8 mouse cellular contexts compared by ENCODE assay signal in the genomic region with DNA sequence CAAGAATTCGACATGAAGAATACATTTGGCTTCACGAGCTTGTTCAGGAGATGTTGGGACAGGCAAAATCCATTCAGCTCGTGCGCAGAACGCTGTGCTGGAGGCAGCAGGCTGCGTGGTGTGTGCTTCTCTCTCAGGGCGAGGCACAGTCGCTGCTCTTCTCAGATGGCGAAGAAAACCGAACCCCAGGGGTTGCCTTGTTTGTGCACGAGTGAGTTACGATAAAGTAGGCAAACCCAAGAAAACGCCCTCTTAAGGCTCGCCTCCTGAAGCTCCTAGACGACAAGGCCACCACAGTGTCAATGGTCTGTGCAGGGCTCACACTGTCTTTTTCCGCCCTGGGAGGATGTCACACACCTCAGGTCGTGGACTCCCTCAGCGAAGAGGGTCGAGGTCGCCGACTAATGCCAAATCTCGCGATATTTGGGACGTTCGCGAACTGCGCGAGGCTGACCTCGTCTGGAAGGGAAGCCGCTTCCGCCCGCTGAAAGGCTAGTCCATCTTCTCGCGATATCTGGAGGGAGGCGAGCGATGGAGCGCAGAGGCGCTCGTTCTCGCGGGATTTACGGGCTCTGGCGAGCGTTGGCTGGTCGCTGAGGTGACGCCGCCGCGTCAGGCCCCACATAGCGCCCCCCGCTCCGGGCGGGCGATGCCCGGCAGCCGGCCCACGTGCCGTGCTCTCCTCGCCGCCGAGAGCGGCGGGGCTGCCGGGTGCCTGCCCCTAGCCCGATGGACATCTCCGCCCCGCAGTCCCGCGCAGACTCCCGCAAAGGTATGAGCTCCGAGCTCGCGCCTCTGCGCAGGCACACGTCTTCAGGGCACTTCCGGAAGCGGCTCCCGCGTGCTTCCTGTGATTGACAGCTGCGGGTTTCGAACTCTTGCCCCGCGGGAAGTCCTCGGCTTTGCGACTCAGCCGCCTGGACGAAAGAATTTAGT. TPM values are rescaled to one million over a fixed set of nuclear protein-coding genes. Genes with fewer than 3 reads are reported as not detected.
DNase-seq lines count a peak whose midpoint lies in the region; ATAC-seq and TF ChIP-seq lines count a peak whose summit lies in the region.

A gene (plus strand): TSS at position 495 of the 936 bp plus-strand sequence.

- TF ChIP-seq CTCF in CH12.LX (conservative IDR thresholded peaks at IDR 0.05 in 1 of 2, IDR thresholded peaks at IDR 0.05 in 1 of 2; ENCODE audit: low read depth in 2 of 2, low read length in 2 of 2) = no peak

- H3K9ac ChIP-seq in CH12.LX (ENCODE audit: insufficient read depth, low read depth) = peak within 1 kb of the TSS; percentile 96
- H3K9ac ChIP-seq in forebrain, embryonic 11.5 days (ENCODE audit: low read length) = peak within 1 kb of the TSS; percentile 86
- peak within 1 kb of the TSS; percentile 86 for H3K9ac ChIP-seq in heart, embryonic 16.5 days (ENCODE audit: low read length)
- H3K9ac ChIP-seq in liver, embryonic 15.5 days = peak within 1 kb of the TSS; percentile 86
- peak within 1 kb of the TSS; percentile 80 for H3K9ac ChIP-seq in neural tube, embryonic 12.5 days

- no peaks in the 10 kb centered on the region for H3K9me3 ChIP-seq in CH12.LX (replicated peaks; ENCODE audit: low read length)
- H3K9me3 ChIP-seq in forebrain, embryonic 11.5 days (ENCODE audit: control insufficient read depth, low read length) = no peaks in the 10 kb centered on the region
- no peaks in the 10 kb centered on the region for H3K9me3 ChIP-seq in heart, embryonic 16.5 days (replicated peaks; ENCODE audit: control insufficient read depth, low read length)
- no peaks in the 10 kb centered on the region for H3K9me3 ChIP-seq in liver, embryonic 15.5 days (replicated peaks)
- H3K9me3 ChIP-seq in neural tube, embryonic 12.5 days = no peaks in the 10 kb centered on the region

- peaks cover 24% of the 10 kb centered on the region for H3K79me2 ChIP-seq in CH12.LX (replicated peaks; ENCODE audit: control insufficient read depth, extremely low read depth, insufficient read depth, poor library complexity, severe bottlenecking)

- H3K4me2 ChIP-seq in CH12.LX (ENCODE audit: insufficient read depth, low read depth, poor library complexity, severe bottlenecking) = peak within 1 kb of the TSS; percentile 96
- H3K4me2 ChIP-seq in forebrain, embryonic 11.5 days (ENCODE audit: low read depth, low read length, severe bottlenecking) = peak within 1 kb of the TSS; percentile 80
- peak within 1 kb of the TSS; percentile 94 for H3K4me2 ChIP-seq in heart, embryonic 16.5 days (ENCODE audit: low read depth, low read length)
- H3K4me2 ChIP-seq in liver, embryonic 15.5 days = peak within 1 kb of the TSS; percentile 89
- H3K4me2 ChIP-seq in neural tube, embryonic 12.5 days (replicated peaks) = peak within 1 kb of the TSS; percentile 66

- peaks cover 0 to 17% of the 10 kb centered on the region in 2 experiments for H3K36me3 ChIP-seq in CH12.LX (replicated peaks in 1 of 2; ENCODE audit: control insufficient read depth in 1 of 2, insufficient read depth in 1 of 2, low read length in 1 of 2)
- no peaks in the 10 kb centered on the region for H3K36me3 ChIP-seq in forebrain, embryonic 11.5 days (ENCODE audit: control insufficient read depth, insufficient read depth, low read length)
- no peaks in the 10 kb centered on the region for H3K36me3 ChIP-seq in heart, embryonic 16.5 days (ENCODE audit: control insufficient read depth, insufficient read depth)
- H3K36me3 ChIP-seq in liver, embryonic 15.5 days (replicated peaks) = no peaks in the 10 kb centered on the region
- H3K36me3 ChIP-seq in neural tube, embryonic 12.5 days = no peaks in the 10 kb centered on the region

- no peak; the same call in 1 of the 2 replicates for TF ChIP-seq RAD21 in CH12.LX (IDR thresholded peaks at IDR 0.05; ENCODE audit: low read depth, low read length)

- peaks cover 11 to 49% of the 10 kb centered on the region in 2 experiments; a peak in 3 of 4 replicates for H3K4me1 ChIP-seq in CH12.LX (ENCODE audit: control insufficient read depth in 1 of 2, insufficient read depth in 2 of 2)
- H3K4me1 ChIP-seq in forebrain, embryonic 11.5 days (replicated peaks; ENCODE audit: control insufficient read depth, insufficient read depth, low read length) = peaks cover 3% of the 10 kb centered on the region; the same call in 1 of the 2 replicates
- peaks cover 10% of the 10 kb centered on the region for H3K4me1 ChIP-seq in heart, embryonic 16.5 days (ENCODE audit: control insufficient read depth, insufficient read depth, low read length)
- peaks cover 21% of the 10 kb centered on the region for H3K4me1 ChIP-seq in liver, embryonic 15.5 days (replicated peaks)
- H3K4me1 ChIP-seq in neural tube, embryonic 12.5 days = no peaks in the 10 kb centered on the region

- ATAC-seq in forebrain, embryonic 11.5 days (replicated peaks; ENCODE audit: low FRiP score) = peak; percentile 99
- ATAC-seq in heart, embryonic 16.5 days (replicated peaks; ENCODE audit: extremely low read depth, insufficient read depth, low FRiP score) = peak; percentile 100
- peak; percentile 94 for ATAC-seq in liver, embryonic 15.5 days (ENCODE audit: insufficient read depth)
- ATAC-seq in neural tube, embryonic 12.5 days (ENCODE audit: low FRiP score, low read depth) = peak; percentile 99

- TF ChIP-seq EP300 in CH12.LX (IDR thresholded peaks at IDR 0.05; ENCODE audit: low read length) = no peak

- peak; percentile 99 for DNase-seq in CH12.LX (ENCODE audit: extremely low read depth)
- DNase-seq in c-Kit-positive CD71-positive TER-119-negative erythroid progenitor cells, embryonic 14.5 days (ENCODE audit: low read depth) = peak; percentile 99
- peak; percentile 99 for DNase-seq in forebrain, embryonic 11.5 days (ENCODE audit: low spot score)
- DNase-seq in kidney, postnatal 36 days = peak; percentile 99
- peak; percentile 98 for DNase-seq in telencephalon, adult 2 months (ENCODE audit: low read depth, low spot score)

- 1% methylated on average over 79 of the region's 87 CpGs for WGBS in forebrain, embryonic 11.5 days
- under 1% methylated on average over 87 of the region's 87 CpGs for WGBS in heart, embryonic 16.5 days
- under 1% methylated on average over 87 of the region's 87 CpGs for WGBS in liver, embryonic 15.5 days (ENCODE audit: insufficient replicate concordance)
- under 1% methylated on average over 86 of the region's 87 CpGs for WGBS in neural tube, embryonic 12.5 days

- no peaks in the 10 kb centered on the region for H3K27me3 ChIP-seq in CH12.LX (replicated peaks)
- H3K27me3 ChIP-seq in forebrain, embryonic 11.5 days (ENCODE audit: control insufficient read depth, insufficient read depth, low read length) = no peaks in the 10 kb centered on the region
- H3K27me3 ChIP-seq in heart, embryonic 16.5 days (ENCODE audit: control insufficient read depth, insufficient read depth, low read length) = no peaks in the 10 kb centered on the region
- no peaks in the 10 kb centered on the region for H3K27me3 ChIP-seq in liver, embryonic 15.5 days
- no peaks in the 10 kb centered on the region for H3K27me3 ChIP-seq in neural tube, embryonic 12.5 days (replicated peaks)

- peak within 1 kb of the TSS; percentile 64 to 72 (median 71) for H3K4me3 ChIP-seq in CH12.LX (replicated peaks in 1 of 3; ENCODE audit: low read depth in 2 of 3, low read length in 2 of 3, poor library complexity in 1 of 3)
- peak within 1 kb of the TSS; percentile 62 for H3K4me3 ChIP-seq in forebrain, embryonic 11.5 days (ENCODE audit: low read depth, low read length)
- H3K4me3 ChIP-seq in heart, embryonic 16.5 days (ENCODE audit: low read length) = peak within 1 kb of the TSS; percentile 79
- H3K4me3 ChIP-seq in liver, embryonic 15.5 days (replicated peaks) = peak within 1 kb of the TSS; percentile 85
- peak within 1 kb of the TSS; percentile 59 for H3K4me3 ChIP-seq in neural tube, embryonic 12.5 days

- peak within 1 kb of the TSS; percentile 81 for H3K27ac ChIP-seq in CH12.LX (ENCODE audit: insufficient read depth, low read depth)
- H3K27ac ChIP-seq in forebrain, embryonic 11.5 days (ENCODE audit: low read depth, low read length) = peak within 1 kb of the TSS; percentile 80
- H3K27ac ChIP-seq in heart, embryonic 16.5 days (ENCODE audit: low read length) = peak within 1 kb of the TSS; percentile 87
- H3K27ac ChIP-seq in liver, embryonic 15.5 days (replicated peaks) = peak within 1 kb of the TSS; percentile 94
- H3K27ac ChIP-seq in neural tube, embryonic 12.5 days = peak within 1 kb of the TSS; percentile 76

- peak; percentile 89 for TF ChIP-seq POLR2A in CH12.LX (IDR thresholded peaks at IDR 0.05; ENCODE audit: low read depth, low read length)

- dilution Hi-C loops in CH12.LX (cut with MboI; ENCODE audit: extremely low pct_ligation_motif_present, extremely low pct_unique_long_range_greater_than_20kb, low sequenced_read_pairs) = no loop called here

- in situ Hi-C loops in CH12.LX (cut with MboI; ENCODE audit: low pct_ligation_motif_present, low pct_unique_long_range_greater_than_20kb, low sequenced_read_pairs) = loop anchor here (25.0 kb wide), 1 partner anchor 253 kb away; a partner anchor contains a TSS

TF ChIP-seq in CH12.LX, 34 proteins besides CTCF, POLR2A, EP300 and RAD21 (continues in another document):
- TF ChIP-seq IRF4 (IDR thresholded peaks at IDR 0.05; ENCODE audit: low read depth, low read length) = no peak; the same call in none of the 2 replicates
- TF ChIP-seq NELFE (IDR thresholded peaks at IDR 0.05; ENCODE audit: low read depth, low read length) = peak; percentile 82
- peak; percentile 98 for TF ChIP-seq POLR2AphosphoS2 (IDR thresholded peaks at IDR 0.05; ENCODE audit: low read depth, low read length)
- TF ChIP-seq MYC (IDR thresholded peaks at IDR 0.05; ENCODE audit: low read depth, low read length) = peak; percentile 97
- TF ChIP-seq NRF1 (IDR thresholded peaks at IDR 0.05; ENCODE audit: low read depth, low read length) = peak; percentile 82
- no peak for TF ChIP-seq GABPA (IDR thresholded peaks at IDR 0.05; ENCODE audit: insufficient replicate concordance, low read depth, low read length)
- TF ChIP-seq CHD1 (IDR thresholded peaks at IDR 0.05; ENCODE audit: low read depth, low read length) = no peak; the same call in 1 of the 2 replicates
- TF ChIP-seq E2F4 (IDR thresholded peaks at IDR 0.05; ENCODE audit: insufficient replicate concordance, low read depth, low read length) = peak; percentile 73; the same call in 1 of the 2 replicates
- peak; percentile 99 for TF ChIP-seq CHD2 (IDR thresholded peaks at IDR 0.05; ENCODE audit: low read length)
- no peak for TF ChIP-seq MAZ (IDR thresholded peaks at IDR 0.05; ENCODE audit: low read depth, low read length)
- peak; percentile 52 for TF ChIP-seq ETS1 (conservative IDR thresholded peaks at IDR 0.05; ENCODE audit: low read depth, low read length)

RNA-seq across cellular contexts. Expression of the gene that starts here (rescaled TPM):
- total RNA-seq in CH12.LX (2012; rRNA removed) (44.3 and 45.5 TPM in 2 replicates), CH12.LX (2014; rRNA removed) (97.0 and 109 TPM in 2 replicates)
- 62.5 and 63.1 TPM in 2 replicates for polyA plus RNA-seq in CH12.LX (2012; ENCODE audit: insufficient read length, low read depth)
- polyA plus RNA-seq in forebrain, embryonic 11.5 days (2014; fragmentation: Nextera tagmentation; extraction: Ambion mirVana) = 20.1 and 27.1 TPM in 2 replicates
- polyA plus RNA-seq in heart, embryonic 16.5 days (2015; fragmentation: Nextera tagmentation; extraction: Ambion mirVana) = 11.7 and 14.0 TPM in 2 replicates
- polyA plus RNA-seq in liver, embryonic 15.5 days (2015; fragmentation: Nextera tagmentation; extraction: Ambion mirVana) = 7.0 and 7.9 TPM in 2 replicates
- polyA plus RNA-seq in neural tube, embryonic 12.5 days (2016; fragmentation: Nextera tagmentation; extraction: Ambion mirVana) = 18.1 and 19.4 TPM in 2 replicates

Comparison
In these comparisons a context has a peak if more than half of its experiments do, and no peak if none do; other contexts are left out.
1. Peak in every context shown above with its lines: DNase-seq, ATAC-seq, H3K4me3 ChIP-seq and H3K27ac ChIP-seq.